Mouse (Mus musculus): Measurements from ENCODE around the gene Nudt21. TPM values are rescaled to one million over a fixed set of nuclear protein-coding genes. Genes with fewer than 3 reads are reported as not detected.
A peak's percentile ranks its signal among the peaks of the same experiment; 100 is the strongest.

Nudt21 gene
- polyA plus RNA-seq, 1 experiment from 2014 or later = 88.6 TPM

GRCm38 (mm10) chr8:94029701-94030100, 7.1 kb downstream of the Nudt21 start:
- no peaks in the 10 kb centered on the region for H3K9me3 ChIP-seq
- H3K4me3 ChIP-seq = no peak overlapping the region
- H3K9ac ChIP-seq = no peak overlapping the region
- 93% methylated on average over 9 of the region's 9 CpGs for WGBS
- peaks cover 57% of the 10 kb centered on the region for H3K36me3 ChIP-seq
- no peak overlapping the region for H3K4me2 ChIP-seq
- no peaks in the 10 kb centered on the region for H3K4me1 ChIP-seq
- no peaks in the 10 kb centered on the region for H3K27me3 ChIP-seq
- H3K27ac ChIP-seq = no peak overlapping the region
- no peak for ATAC-seq (ENCODE audit: insufficient number of reproducible peaks, low FRiP score, low TSS enrichment, low read depth)

- WGBS = 92% methylated on average over 6 of the region's 6 CpGs
- H3K9me3 ChIP-seq = no peaks in the 10 kb centered on the region
- ATAC-seq (ENCODE audit: insufficient number of reproducible peaks, low FRiP score, low TSS enrichment, low read depth) = no peak
- no peak overlapping the region for H3K4me2 ChIP-seq
- H3K27ac ChIP-seq = no peak overlapping the region
- H3K4me3 ChIP-seq = no peak overlapping the region
- peaks cover 73% of the 10 kb centered on the region for H3K36me3 ChIP-seq
- H3K4me1 ChIP-seq = no peaks in the 10 kb centered on the region
- H3K9ac ChIP-seq = no peak overlapping the region
- H3K27me3 ChIP-seq = no peaks in the 10 kb centered on the region
Measured at GRCm38 (mm10) chr8:94023916-94024315, 12.9 kb downstream of the Nudt21 start.

- Histone ChIP-seq H3K4me1 (peaks cover 26% of the 10 kb centered on the region), H3K36me3 (no peaks in the 10 kb centered on the region), H3K4me2 (peak overlapping the region; percentile 95), H3K27me3 (no peaks in the 10 kb centered on the region), H3K9me3 (no peaks in the 10 kb centered on the region), H3K9ac (peak overlapping the region; percentile 96), H3K27ac (peak overlapping the region; percentile 95), H3K4me3 (peak overlapping the region; percentile 96)
- WGBS = 42% methylated on average over 7 of the region's 7 CpGs
- no peak for ATAC-seq (ENCODE audit: insufficient number of reproducible peaks, low FRiP score, low TSS enrichment, low read depth)
Measured at GRCm38 (mm10) chr8:94013026-94013612, 23.7 kb downstream of the Nudt21 start.

- no peaks in the 10 kb centered on the region for H3K9me3 ChIP-seq
- peaks cover 26% of the 10 kb centered on the region for H3K4me1 ChIP-seq
- WGBS = under 1% methylated on average over 109 of the region's 130 CpGs
- peak within 1 kb of the TSS; percentile 95 for H3K4me2 ChIP-seq
- no peaks in the 10 kb centered on the region for H3K27me3 ChIP-seq
- H3K4me3 ChIP-seq = peak within 1 kb of the TSS; percentile 96
- peak within 1 kb of the TSS; percentile 95 for H3K27ac ChIP-seq
- H3K9ac ChIP-seq = peak within 1 kb of the TSS; percentile 96
- ATAC-seq (ENCODE audit: insufficient number of reproducible peaks, low FRiP score, low TSS enrichment, low read depth) = peak; percentile 84
- H3K36me3 ChIP-seq = no peaks in the 10 kb centered on the region
Measured at GRCm38 (mm10) chr8:94012013-94012951, 24.5 kb downstream of the Nudt21 start, which contains the start of gene Amfr. Gene Amfr (minus strand): TSS chr8:94012842.

GRCm38 (mm10) chr8:94011076-94012012, 25.5 kb downstream of the Nudt21 start:
- 0 out of 2 replicates have a peak, but pooled peaks have one; percentile 1 for ATAC-seq (ENCODE audit: insufficient number of reproducible peaks, low FRiP score, low TSS enrichment, low read depth)
- peak overlapping the region; percentile 95 for H3K4me2 ChIP-seq
- H3K36me3 ChIP-seq = no peaks in the 10 kb centered on the region
- 2% methylated on average over 46 of the region's 48 CpGs for WGBS
- H3K9me3 ChIP-seq = no peaks in the 10 kb centered on the region
- H3K27me3 ChIP-seq = no peaks in the 10 kb centered on the region
- H3K9ac ChIP-seq = peak overlapping the region; percentile 96
- peaks cover 26% of the 10 kb centered on the region for H3K4me1 ChIP-seq
- H3K27ac ChIP-seq = peak overlapping the region; percentile 95
- H3K4me3 ChIP-seq = peak overlapping the region; percentile 96

GRCm38 (mm10) chr8:94010101-94010705, 26.6 kb downstream of the Nudt21 start:
- no peak overlapping the region for H3K4me2 ChIP-seq
- no peak for ATAC-seq (ENCODE audit: insufficient number of reproducible peaks, low FRiP score, low TSS enrichment, low read depth)
- no peak overlapping the region for H3K4me3 ChIP-seq
- no peaks in the 10 kb centered on the region for H3K36me3 ChIP-seq
- 69% methylated on average over 2 of the region's 2 CpGs for WGBS
- no peaks in the 10 kb centered on the region for H3K9me3 ChIP-seq
- H3K9ac ChIP-seq = no peak overlapping the region
- no peak overlapping the region for H3K27ac ChIP-seq
- H3K27me3 ChIP-seq = no peaks in the 10 kb centered on the region
- peaks cover 26% of the 10 kb centered on the region for H3K4me1 ChIP-seq

GRCm38 (mm10) chr8:94009243-94009845, 27.5 kb downstream of the Nudt21 start:
- H3K36me3 ChIP-seq = peaks cover 4% of the 10 kb centered on the region
- no peak overlapping the region for H3K4me3 ChIP-seq
- no peak overlapping the region for H3K27ac ChIP-seq
- H3K9me3 ChIP-seq = no peaks in the 10 kb centered on the region
- no peak for ATAC-seq (ENCODE audit: insufficient number of reproducible peaks, low FRiP score, low TSS enrichment, low read depth)
- H3K4me2 ChIP-seq = no peak overlapping the region
- peaks cover 26% of the 10 kb centered on the region for H3K4me1 ChIP-seq
- WGBS = 66% methylated on average over 15 of the region's 15 CpGs
- H3K9ac ChIP-seq = no peak overlapping the region
- no peaks in the 10 kb centered on the region for H3K27me3 ChIP-seq

GRCm38 (mm10) chr8:94004139-94004538, 32.7 kb downstream of the Nudt21 start:
- H3K4me3 ChIP-seq = no peak overlapping the region
- no peak overlapping the region for H3K4me2 ChIP-seq
- H3K4me1 ChIP-seq = peaks cover 3% of the 10 kb centered on the region
- H3K9ac ChIP-seq = no peak overlapping the region
- no peak for ATAC-seq (ENCODE audit: insufficient number of reproducible peaks, low FRiP score, low TSS enrichment, low read depth)
- 91% methylated on average over 9 of the region's 9 CpGs for WGBS
- H3K9me3 ChIP-seq = no peaks in the 10 kb centered on the region
- no peaks in the 10 kb centered on the region for H3K27me3 ChIP-seq
- H3K36me3 ChIP-seq = peaks cover 36% of the 10 kb centered on the region
- H3K27ac ChIP-seq = no peak overlapping the region

GRCm38 (mm10) chr8:93998961-93999360, 37.9 kb downstream of the Nudt21 start:
- 69% methylated on average over 2 of the region's 2 CpGs for WGBS
- H3K36me3 ChIP-seq = peaks cover 52% of the 10 kb centered on the region

GRCm38 (mm10) chr8:93989739-93990138, 47.1 kb downstream of the Nudt21 start:
- no peak overlapping the region for H3K4me2 ChIP-seq
- H3K4me3 ChIP-seq = no peak overlapping the region
- no peak for ATAC-seq (ENCODE audit: insufficient number of reproducible peaks, low FRiP score, low TSS enrichment, low read depth)
- 91% methylated on average over 4 of the region's 4 CpGs for WGBS
- no peaks in the 10 kb centered on the region for H3K27me3 ChIP-seq
- H3K4me1 ChIP-seq = no peaks in the 10 kb centered on the region
- H3K9ac ChIP-seq = no peak overlapping the region
- no peaks in the 10 kb centered on the region for H3K9me3 ChIP-seq
- H3K36me3 ChIP-seq = peaks cover 49% of the 10 kb centered on the region
- H3K27ac ChIP-seq = no peak overlapping the region

More at GRCm38 (mm10) chr8:93998961-93999360, 37.9 kb downstream of the Nudt21 start:
- H3K4me3 ChIP-seq = no peak overlapping the region
- no peak for ATAC-seq (ENCODE audit: insufficient number of reproducible peaks, low FRiP score, low TSS enrichment, low read depth)
- no peak overlapping the region for H3K4me2 ChIP-seq
- no peaks in the 10 kb centered on the region for H3K4me1 ChIP-seq
- H3K9ac ChIP-seq = no peak overlapping the region
- no peaks in the 10 kb centered on the region for H3K9me3 ChIP-seq
- no peaks in the 10 kb centered on the region for H3K27me3 ChIP-seq
- no peak overlapping the region for H3K27ac ChIP-seq

GRCm38 (mm10) chr8:93984731-93985130, 52.1 kb downstream of the Nudt21 start:
- Histone ChIP-seq H3K4me3 (no peak overlapping the region), H3K9me3 (no peaks in the 10 kb centered on the region), H3K27ac (no peak overlapping the region), H3K27me3 (no peaks in the 10 kb centered on the region), H3K4me1 (no peaks in the 10 kb centered on the region), H3K36me3 (peaks cover 80% of the 10 kb centered on the region), H3K9ac (no peak overlapping the region), H3K4me2 (no peak overlapping the region)
- ATAC-seq (ENCODE audit: insufficient number of reproducible peaks, low FRiP score, low TSS enrichment, low read depth) = no peak
- WGBS = 90% methylated on average over 3 of the region's 3 CpGs

All from limb, embryonic 15.5 days (tissue).